Comparison of ENCODE assay signal across 8 mouse cellular contexts in genomic region chr6:39381125-39381880, GRCm38 (mm10). TPM values are rescaled to one million over a fixed set of nuclear protein-coding genes. Genes with fewer than 3 reads are reported as not detected.
DNase-seq lines count a peak whose midpoint lies in the region; ATAC-seq lines count a peak whose summit lies in the region.

TSS of gene Rab19 (plus strand) at chr6:39381175.

- H3K27ac ChIP-seq in limb, embryonic 10.5 days, result peak within 1 kb of the TSS; percentile 61; the same call in 1 of the 2 replicates
- no peak within 1 kb of the TSS for H3K27ac ChIP-seq in midbrain, embryonic 14.5 days (replicated peaks; ENCODE audit: low read depth, low read length)

- peak; percentile 44 for DNase-seq in T-cell, adult 2 months (ENCODE audit: low spot score)
- DNase-seq in embryo, embryonic 9.5 days (ENCODE audit: extremely low spot score), result peak; percentile 34
- peak; percentile 39 to 47 for DNase-seq in heart, postnatal 36 days
- peak; percentile 39 for DNase-seq in limb, embryonic 10.5 days (ENCODE audit: low spot score)
- no peak for DNase-seq in midbrain, embryonic 14.5 days
- peak; percentile 51 for DNase-seq in thymus, postnatal 0 days (ENCODE audit: low spot score)
- DNase-seq in layer of hippocampus, postnatal 10 days (ENCODE audit: low spot score in 2 of 2), result no peak
- no peak for DNase-seq in left cerebral cortex, postnatal 14 days (ENCODE audit: low spot score in 2 of 2)

- H3K4me2 ChIP-seq in midbrain, embryonic 14.5 days (ENCODE audit: low read length), result peak within 1 kb of the TSS; percentile 40

- intact Hi-C loops in heart, postnatal 36 days (cut with DNase I), result no loop called here
- intact Hi-C loops in left cerebral cortex, postnatal 14 days (cut with DNase I), result no loop called here

- peak within 1 kb of the TSS; percentile 45 for H3K4me3 ChIP-seq in limb, embryonic 10.5 days
- H3K4me3 ChIP-seq in midbrain, embryonic 14.5 days (replicated peaks; ENCODE audit: low read depth, low read length), result no peak within 1 kb of the TSS

- peaks cover 14% of the 10 kb centered on the region for H3K4me1 ChIP-seq in limb, embryonic 10.5 days
- peaks cover 6% of the 10 kb centered on the region for H3K4me1 ChIP-seq in midbrain, embryonic 14.5 days (ENCODE audit: control insufficient read depth, insufficient read depth, low read length)

- H3K9me3 ChIP-seq in limb, embryonic 10.5 days (replicated peaks), result no peaks in the 10 kb centered on the region
- no peaks in the 10 kb centered on the region for H3K9me3 ChIP-seq in midbrain, embryonic 14.5 days (ENCODE audit: control insufficient read depth, low read length)

- H3K9ac ChIP-seq in midbrain, embryonic 14.5 days (replicated peaks; ENCODE audit: low read length), result no peak within 1 kb of the TSS

- no peak for ATAC-seq in midbrain, embryonic 14.5 days (ENCODE audit: low FRiP score, low TSS enrichment)

- H3K36me3 ChIP-seq in limb, embryonic 10.5 days, result no peaks in the 10 kb centered on the region
- no peaks in the 10 kb centered on the region for H3K36me3 ChIP-seq in midbrain, embryonic 14.5 days (ENCODE audit: control insufficient read depth, insufficient read depth, low read length)

- WGBS in limb, embryonic 10.5 days, result 7% methylated on average over 20 of the region's 20 CpGs
- WGBS in midbrain, embryonic 14.5 days, result 8% methylated on average over 20 of the region's 20 CpGs

- peaks cover 31% of the 10 kb centered on the region for H3K27me3 ChIP-seq in limb, embryonic 10.5 days (ENCODE audit: low read depth, poor library complexity, severe bottlenecking)
- H3K27me3 ChIP-seq in midbrain, embryonic 14.5 days (ENCODE audit: control insufficient read depth, insufficient read depth, low read length), result no peaks in the 10 kb centered on the region

RNA-seq across cellular contexts. Expression of gene Rab19, which starts in this region (rescaled TPM):
- total RNA-seq in heart, postnatal 36 days (2021), result under 1 TPM; 0.25 to 0.27 TPM
- polyA plus RNA-seq in limb, embryonic 10.5 days (2016; fragmentation: Nextera tagmentation; extraction: Ambion mirVana), result 0.28 and 0.49 TPM in 2 replicates
- polyA plus RNA-seq in midbrain, embryonic 14.5 days (2014; fragmentation: Nextera tagmentation; extraction: Ambion mirVana), result 0.17 TPM in 1 of 2 replicates, not detected in the other
- 22.3 and 24.9 TPM in 2 replicates for polyA plus RNA-seq in thymus, postnatal 0 days (2015; fragmentation: Nextera tagmentation; extraction: Ambion mirVana)
- not detected for total RNA-seq in layer of hippocampus, postnatal 10 days (2021)
- not detected for total RNA-seq in left cerebral cortex, postnatal 14 days (2021)

Comparison
In these comparisons a context has a peak if more than half of its experiments do, and no peak if none do; other contexts are left out.
1. RNA of gene Rab19 (polyA plus RNA-seq): 22.3 to 24.9 TPM in thymus, postnatal 0 days; 0.28 to 0.49 TPM in limb, embryonic 10.5 days and 0.17 TPM in midbrain, embryonic 14.5 days; every median in the first group is over 10 times any median in the second.
2. Peak in DNase-seq in heart, postnatal 36 days; RNA of the gene not detected or under 1 TPM.
3. Peak in DNase-seq, H3K4me3 ChIP-seq and H3K27ac ChIP-seq in limb, embryonic 10.5 days; RNA of the gene not detected or under 1 TPM.
4. DNase-seq: peak in T-cell, adult 2 months (single experiment), embryo, embryonic 9.5 days (single experiment) and thymus, postnatal 0 days (single experiment); none in midbrain, embryonic 14.5 days (single experiment), layer of hippocampus, postnatal 10 days (0 of 2) and left cerebral cortex, postnatal 14 days (0 of 2).